Mouse (Mus musculus): ENCODE measurements at regions not wholly inside any gene's neighbourhood (a gene's known extent, or its start where the extent isn't known, plus 50 kb on each side); places are given as distances from the start of the nearest gene placed in this dataset.
"Not testable (repeated sequence)": the region's sequence is repeated elsewhere in the genome, so short reads cannot be mapped to it uniquely, and the experiment has no call there.

- DNase-seq (ENCODE audit: low read depth, low spot score), result no peak
Observed at GRCm38 (mm10) chr11:41728839-41729238, 271.8 kb downstream of the Gabrg2 start.

DNA sequence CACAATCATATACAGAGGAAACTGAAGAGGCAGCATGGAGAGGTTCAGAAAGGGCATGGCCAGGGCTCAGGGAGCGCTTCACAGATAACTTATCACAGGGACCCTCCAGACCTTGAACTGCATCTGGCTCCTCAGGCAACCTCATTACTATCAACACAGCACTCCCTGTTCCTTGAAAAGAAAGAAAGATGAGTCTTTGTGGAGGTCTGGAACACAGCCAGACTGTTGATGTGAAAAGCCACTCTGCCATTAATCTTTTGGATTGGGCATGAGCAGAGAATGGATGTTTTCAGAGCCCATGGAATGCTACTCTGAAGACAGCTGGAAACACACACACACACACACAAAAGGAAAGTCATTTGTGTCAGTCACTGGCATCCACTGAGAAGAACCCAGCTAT is 284.0 kb downstream of the Gabrg2 start:
- DNase-seq (ENCODE audit: low read depth, low spot score), result peak; percentile 28

- no peak for DNase-seq (ENCODE audit: low read depth, low spot score)
Observed at GRCm38 (mm10) chr11:41690682-41691081, 310.0 kb downstream of the Gabrg2 start.

GRCm38 (mm10) chr11:41682991-41683390 is 317.7 kb downstream of the Gabrg2 start:
- DNase-seq (ENCODE audit: low read depth, low spot score), result no peak

- no peak for DNase-seq (ENCODE audit: low read depth, low spot score)
Observed at GRCm38 (mm10) chr11:41652566-41652965, 348.1 kb downstream of the Gabrg2 start.

GRCm38 (mm10) chr11:41645502-41645891 is 355.2 kb downstream of the Gabrg2 start:
- DNase-seq (ENCODE audit: low read depth, low spot score), result no peak

- DNase-seq (ENCODE audit: low read depth, low spot score), result peak; percentile 72
Observed at GRCm38 (mm10) chr11:41644725-41645501, 355.7 kb downstream of the Gabrg2 start.

GRCm38 (mm10) chr11:41644083-41644482 is 356.6 kb downstream of the Gabrg2 start:
- no peak for DNase-seq (ENCODE audit: low read depth, low spot score)

GRCm38 (mm10) chr11:41599006-41599405 is 401.7 kb downstream of the Gabrg2 start:
- DNase-seq (ENCODE audit: low read depth, low spot score), result no peak

GRCm38 (mm10) chr11:41598431-41598830 is 402.2 kb downstream of the Gabrg2 start:
- no peak for DNase-seq (ENCODE audit: low read depth, low spot score)

DNA sequence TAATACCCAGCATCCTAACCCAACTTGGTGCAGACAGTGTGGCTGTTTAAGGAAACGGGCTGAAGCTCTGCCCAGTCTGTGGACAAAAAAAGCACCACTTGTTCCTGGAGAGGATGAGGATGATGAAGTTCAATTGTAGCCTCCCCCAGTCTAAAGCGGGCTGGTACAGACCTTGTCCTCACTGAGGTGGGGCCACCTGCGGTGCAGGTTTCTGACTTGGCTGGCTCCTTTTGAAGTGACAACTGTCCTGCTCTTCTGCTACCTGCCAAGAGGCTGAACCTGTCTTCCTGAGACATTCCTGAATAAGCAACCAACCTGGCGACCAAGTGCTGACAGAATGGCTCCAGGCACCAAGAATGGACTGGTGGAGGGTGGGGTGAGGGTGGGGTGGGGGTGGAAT is 409.2 kb downstream of the Gabrg2 start:
- not testable (repeated sequence) for DNase-seq (ENCODE audit: low read depth, low spot score)

All from mesoderm, embryonic 11.5 days (tissue).